Mouse (Mus musculus): ENCODE results near the gene Gnai2.

DNA sequence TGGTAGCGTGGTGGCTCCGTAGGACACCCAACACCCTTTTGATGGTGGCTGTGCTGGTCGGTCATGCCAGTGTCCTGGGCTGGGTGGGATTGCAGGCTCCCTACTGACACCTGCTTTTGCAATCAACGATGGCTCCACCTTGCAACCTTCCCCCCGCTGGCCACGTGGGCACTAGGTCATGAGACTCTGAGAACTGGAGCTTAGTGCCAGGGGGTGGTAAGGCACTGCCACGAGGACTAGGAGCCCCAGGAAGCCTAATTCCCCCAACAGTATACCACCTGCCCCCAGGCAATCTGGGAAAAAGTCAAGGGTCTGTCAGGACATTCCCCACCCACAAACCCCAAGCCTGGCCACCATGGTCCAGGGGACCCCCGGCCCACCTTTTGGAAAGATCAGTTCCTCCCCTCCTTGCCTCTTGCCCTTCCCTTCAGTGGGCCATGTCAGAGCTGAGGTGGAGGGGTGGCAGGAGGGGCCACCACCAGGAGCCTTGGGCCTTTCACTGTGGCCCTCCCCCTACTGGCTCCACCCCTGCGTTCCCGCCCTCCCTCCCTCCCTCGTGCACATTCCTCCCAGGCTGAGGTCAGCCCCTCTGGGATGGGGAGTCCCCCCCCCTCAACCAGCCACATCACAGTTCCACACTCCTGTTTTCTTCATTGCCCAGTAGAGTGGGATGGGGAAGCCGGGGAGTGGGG is 26.3 kb downstream of the Gnai2 start, which contains the start of gene Sema3b:
- TF ChIP-seq CTCF (IDR thresholded peaks at IDR 0.05; ENCODE audit: extremely low read depth, insufficient read depth, low read length), result no peak
- no peak for TF ChIP-seq POLR2A (IDR thresholded peaks at IDR 0.05; ENCODE audit: extremely low read depth, insufficient read depth, low read length)
